ENCODE assay signal across 9 mouse cellular contexts in the genomic region with DNA sequence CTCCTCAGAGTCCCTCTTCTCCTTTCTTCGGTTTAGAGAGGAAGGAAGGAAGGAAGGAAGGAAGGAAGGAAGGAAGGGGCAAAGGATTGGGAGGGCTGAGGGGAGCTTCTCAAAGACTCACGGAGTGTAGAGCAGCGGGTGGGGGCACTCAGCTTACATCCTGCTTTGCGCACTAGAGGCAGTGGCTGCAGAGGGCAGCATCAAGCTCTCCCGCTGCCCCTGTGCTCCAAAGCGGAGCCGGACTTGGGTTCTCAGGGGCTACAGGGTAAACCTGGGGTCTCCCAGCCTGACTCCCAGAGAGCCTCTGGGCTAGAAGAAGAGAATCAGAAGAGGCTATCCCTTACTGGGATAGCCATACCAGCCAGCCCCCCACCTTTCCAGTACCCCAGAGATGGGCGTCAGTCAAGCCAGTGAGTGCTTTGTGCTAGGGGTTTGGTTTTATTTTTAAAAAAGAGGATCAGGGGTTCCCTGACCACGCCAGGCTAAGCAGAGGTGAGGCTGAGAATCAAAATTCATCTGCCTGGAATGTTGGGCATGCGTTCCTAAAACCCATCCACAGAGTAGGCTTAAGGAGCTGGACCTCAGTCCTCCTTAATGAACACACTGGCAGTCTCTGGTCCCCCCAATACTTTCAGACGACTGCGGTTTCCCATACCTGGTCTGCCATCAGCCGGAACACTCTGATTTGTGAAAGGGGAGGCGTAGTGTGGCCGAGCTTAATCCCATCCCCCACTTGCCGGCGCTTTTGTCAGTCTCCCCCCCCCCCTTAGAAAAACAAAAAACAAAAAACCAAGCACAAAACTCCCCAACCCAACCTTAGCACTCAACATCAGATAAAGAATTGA. TPM values are rescaled to one million over a fixed set of nuclear protein-coding genes. Genes with fewer than 3 reads are reported as not detected.
DNase-seq lines count a peak whose midpoint lies in the region; ATAC-seq lines count a peak whose summit lies in the region.
"Had no signal": no experiment of that assay in that cellular context is flagged by ENCODE, and none has a peak within 500 bp of the region (broad histone marks: within the 10 kb centered on the region; RNA-seq: fewer than 3 reads in every experiment).

No protein-coding gene starts in this region.

- DNase-seq in heart, adult 11 months = no peak
- DNase-seq in brain, adult 2 months (ENCODE audit: low read depth, low spot score) = peak; percentile 69
- peak; percentile 24 for DNase-seq in forebrain, embryonic 14.5 days (ENCODE audit: low spot score)
- peak; percentile 45 for DNase-seq in midbrain, embryonic 10.5 days (ENCODE audit: low spot score)
- no peak for DNase-seq in gastrocnemius, postnatal 14 days
- DNase-seq in right cerebral cortex, postnatal 14 days = no peak

- peaks cover 35 to 61% of the 10 kb centered on the region in 2 experiments for H3K4me1 ChIP-seq in heart, embryonic 14.5 days (ENCODE audit: control insufficient read depth in 2 of 2, insufficient read depth in 2 of 2, low read length in 2 of 2)
- peaks cover 46% of the 10 kb centered on the region for H3K4me1 ChIP-seq in forebrain, embryonic 14.5 days (ENCODE audit: control insufficient read depth, insufficient read depth, low read length)
- peaks cover 95% of the 10 kb centered on the region for H3K4me1 ChIP-seq in midbrain, embryonic 10.5 days

- intact Hi-C loops in gastrocnemius, postnatal 14 days (cut with DNase I; ENCODE audit: low total_unique reads) = no loop called here

- H3K36me3 ChIP-seq in heart, embryonic 14.5 days (ENCODE audit: control insufficient read depth, insufficient read depth, low read length) = no peaks in the 10 kb centered on the region
- no peaks in the 10 kb centered on the region for H3K36me3 ChIP-seq in forebrain, embryonic 14.5 days (ENCODE audit: control insufficient read depth, insufficient read depth, low read length)
- H3K36me3 ChIP-seq in midbrain, embryonic 10.5 days = no peaks in the 10 kb centered on the region

- no peaks in the 10 kb centered on the region for H3K9me3 ChIP-seq in heart, embryonic 14.5 days (ENCODE audit: control insufficient read depth, low read length)
- H3K9me3 ChIP-seq in forebrain, embryonic 14.5 days (replicated peaks; ENCODE audit: control insufficient read depth, low read length) = no peaks in the 10 kb centered on the region
- no peaks in the 10 kb centered on the region for H3K9me3 ChIP-seq in midbrain, embryonic 10.5 days (replicated peaks)

- no peak for ATAC-seq in heart, embryonic 14.5 days (ENCODE audit: insufficient number of reproducible peaks, insufficient read depth, low FRiP score, low read depth)
- no peak for ATAC-seq in forebrain, embryonic 14.5 days
- no peak for ATAC-seq in erythroblast, adult 5-6 weeks (replicated peaks; ENCODE audit: low FRiP score, poor library complexity, severe bottlenecking)

- 0 out of 4 replicates have a peak overlapping the region, but pooled peaks of 1 of the 2 experiments have one; percentile 41 for H3K27ac ChIP-seq in heart, embryonic 14.5 days (replicated peaks in 1 of 2; ENCODE audit: control insufficient read depth in 1 of 2, insufficient read depth in 1 of 2, low read depth in 2 of 2, low read length in 2 of 2)
- H3K27ac ChIP-seq in forebrain, embryonic 14.5 days (ENCODE audit: low read depth, low read length) = peak overlapping the region; percentile 46; the same call in 1 of the 2 replicates
- H3K27ac ChIP-seq in midbrain, embryonic 10.5 days (replicated peaks) = peak overlapping the region; percentile 96

- H3K27me3 ChIP-seq in heart, embryonic 14.5 days (ENCODE audit: control insufficient read depth, insufficient read depth, low read length) = peaks cover 52% of the 10 kb centered on the region
- peaks cover 12% of the 10 kb centered on the region; the same call in 1 of the 2 replicates for H3K27me3 ChIP-seq in forebrain, embryonic 14.5 days (replicated peaks; ENCODE audit: control insufficient read depth, insufficient read depth, low read length)
- peaks cover 56% of the 10 kb centered on the region for H3K27me3 ChIP-seq in midbrain, embryonic 10.5 days (ENCODE audit: low read depth, poor library complexity, severe bottlenecking)

- H3K4me3 ChIP-seq in heart, embryonic 14.5 days (ENCODE audit: control insufficient read depth in 1 of 2, insufficient read depth in 1 of 2, low read depth in 1 of 2, low read length in 2 of 2) = peak overlapping the region; percentile 49 to 50
- H3K4me3 ChIP-seq in forebrain, embryonic 14.5 days (ENCODE audit: low read depth, low read length) = peak overlapping the region; percentile 67
- H3K4me3 ChIP-seq in midbrain, embryonic 10.5 days = peak overlapping the region; percentile 96

- WGBS in heart, embryonic 14.5 days = 5% methylated on average over 17 of the region's 17 CpGs
- WGBS in forebrain, embryonic 14.5 days = 8% methylated on average over 16 of the region's 17 CpGs
- WGBS in midbrain, embryonic 10.5 days = 1% methylated on average over 17 of the region's 17 CpGs

- peak overlapping the region; percentile 85 for H3K4me2 ChIP-seq in heart, embryonic 14.5 days (ENCODE audit: low read length)
- peak overlapping the region; percentile 88 for H3K4me2 ChIP-seq in forebrain, embryonic 14.5 days (ENCODE audit: low read length)

- peak overlapping the region; percentile 75 for H3K9ac ChIP-seq in heart, embryonic 14.5 days (ENCODE audit: low read length)
- H3K9ac ChIP-seq in forebrain, embryonic 14.5 days (ENCODE audit: low read length) = peak overlapping the region; percentile 90

RNA-seq across cellular contexts. Expression of gene Cacna1g, which starts 2.0 kb away (rescaled TPM):
- 7.7 TPM in 2 replicates for polyA plus RNA-seq in heart, embryonic 14.5 days (2014; fragmentation: Nextera tagmentation; extraction: Ambion mirVana)
- polyA plus RNA-seq in forebrain, embryonic 14.5 days (2014; fragmentation: Nextera tagmentation; extraction: Ambion mirVana) = 7.0 and 7.1 TPM in 2 replicates
- 8.1 and 9.1 TPM in 2 replicates for polyA plus RNA-seq in midbrain, embryonic 10.5 days (2016; fragmentation: Nextera tagmentation; extraction: Ambion mirVana)
- 1 to 10 TPM; 4.9 to 6.1 TPM for total RNA-seq in gastrocnemius, postnatal 14 days (2021)
- total RNA-seq in erythroblast, adult 5-6 weeks (2015; ENCODE audit: low replicate concordance) = 109 and 122 TPM in 2 replicates
- total RNA-seq in erythroblast, adult 5-6 weeks (2017; ENCODE audit: low replicate concordance) = 78.9 and 102 TPM in 2 replicates

RNA-seq across cellular contexts. Expression of gene Spata20, which starts 14.0 kb away (rescaled TPM):
- not detected in 2 replicates for polyA plus RNA-seq in heart, embryonic 14.5 days (2014; fragmentation: Nextera tagmentation; extraction: Ambion mirVana)
- polyA plus RNA-seq in forebrain, embryonic 14.5 days (2014; fragmentation: Nextera tagmentation; extraction: Ambion mirVana) = 0.43 and 0.67 TPM in 2 replicates
- 0.12 TPM in 1 of 2 replicates, not detected in the other for polyA plus RNA-seq in midbrain, embryonic 10.5 days (2016; fragmentation: Nextera tagmentation; extraction: Ambion mirVana)
- not detected for total RNA-seq in gastrocnemius, postnatal 14 days (2021)
- total RNA-seq in erythroblast, adult 5-6 weeks (2015; ENCODE audit: low replicate concordance) = not detected in 2 replicates
- not detected in 2 replicates for total RNA-seq in erythroblast, adult 5-6 weeks (2017; ENCODE audit: low replicate concordance)
- total RNA-seq: MEL had no signal

RNA-seq across cellular contexts. Expression of gene Epn3, which starts 27.8 kb away (rescaled TPM):
- polyA plus RNA-seq in heart, embryonic 14.5 days (2014; fragmentation: Nextera tagmentation; extraction: Ambion mirVana) = 11.4 TPM in 2 replicates
- polyA plus RNA-seq in forebrain, embryonic 14.5 days (2014; fragmentation: Nextera tagmentation; extraction: Ambion mirVana) = 0.30 and 0.41 TPM in 2 replicates
- polyA plus RNA-seq in midbrain, embryonic 10.5 days (2016; fragmentation: Nextera tagmentation; extraction: Ambion mirVana) = 0.57 and 0.80 TPM in 2 replicates
- under 1 TPM; 0.09 to 0.25 TPM for total RNA-seq in gastrocnemius, postnatal 14 days (2021)
- not detected in 2 replicates for total RNA-seq in erythroblast, adult 5-6 weeks (2015; ENCODE audit: low replicate concordance)
- total RNA-seq in erythroblast, adult 5-6 weeks (2017; ENCODE audit: low replicate concordance) = not detected in 2 replicates
- total RNA-seq: MEL had no signal

RNA-seq across cellular contexts. Expression of gene Mycbpap, which starts 49.6 kb away (rescaled TPM):
- polyA plus RNA-seq in heart, embryonic 14.5 days (2014; fragmentation: Nextera tagmentation; extraction: Ambion mirVana) = 4.7 and 6.6 TPM in 2 replicates
- polyA plus RNA-seq in forebrain, embryonic 14.5 days (2014; fragmentation: Nextera tagmentation; extraction: Ambion mirVana) = 1.8 and 2.1 TPM in 2 replicates
- polyA plus RNA-seq in midbrain, embryonic 10.5 days (2016; fragmentation: Nextera tagmentation; extraction: Ambion mirVana) = 2.7 and 2.9 TPM in 2 replicates
- under 1 TPM in 1 of 2 experiments, not detected in 1; 0.13 TPM for total RNA-seq in gastrocnemius, postnatal 14 days (2021)
- not detected in 2 replicates for total RNA-seq in erythroblast, adult 5-6 weeks (2015; ENCODE audit: low replicate concordance)
- total RNA-seq in erythroblast, adult 5-6 weeks (2017; ENCODE audit: low replicate concordance) = not detected in 2 replicates

Comparison
In these comparisons a context has a peak if more than half of its experiments do, and no peak if none do; other contexts are left out.
1. DNase-seq: peak in brain, adult 2 months (single experiment), forebrain, embryonic 14.5 days (single experiment) and midbrain, embryonic 10.5 days (single experiment); none in heart, adult 11 months (single experiment), gastrocnemius, postnatal 14 days (single experiment) and right cerebral cortex, postnatal 14 days (single experiment).
2. Peak in every context shown above with its lines, with median percentiles within 50 percentile points of each other: H3K4me3 ChIP-seq.